Comparison of ENCODE assay signal across 30 mouse cellular contexts in the genomic region with DNA sequence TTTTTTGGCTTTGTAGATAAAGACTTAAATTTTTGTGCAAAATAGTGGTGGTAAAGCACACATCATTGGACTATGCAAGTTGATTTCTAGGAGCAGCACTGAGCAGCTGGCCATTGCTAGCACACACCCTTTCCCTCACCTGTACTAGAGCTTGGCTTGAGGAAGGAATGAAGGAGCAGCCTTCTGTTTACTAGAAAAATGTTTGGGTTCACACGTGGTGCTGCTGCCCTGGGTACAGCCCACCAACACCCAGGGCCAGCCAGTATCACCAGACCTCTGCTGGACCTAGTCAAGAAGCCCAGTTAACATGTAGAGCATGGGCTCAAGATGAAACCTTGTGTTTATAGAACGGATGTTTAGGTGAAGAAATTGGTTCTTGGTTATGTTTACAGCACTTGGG. TPM values are rescaled to one million over a fixed set of nuclear protein-coding genes. Genes with fewer than 3 reads are reported as not detected.
"Had no signal": no experiment of that assay in that cellular context is flagged by ENCODE, and none has a peak within 500 bp of the region (broad histone marks: within the 10 kb centered on the region; RNA-seq: fewer than 3 reads in every experiment).

No protein-coding gene starts in this region.

- H3K27ac ChIP-seq: hindbrain, embryonic 13.5 days; hindbrain, embryonic 15.5 days; hindbrain, postnatal 0 days; kidney, embryonic 15.5 days; kidney, postnatal 0 days; limb, embryonic 13.5 days; limb, embryonic 15.5 days; liver, embryonic 13.5 days; liver, embryonic 15.5 days had no signal

- H3K4me3 ChIP-seq: heart, embryonic 12.5 days; hindbrain, embryonic 13.5 days; hindbrain, embryonic 15.5 days; kidney, embryonic 15.5 days; limb, embryonic 13.5 days; limb, embryonic 15.5 days; liver, embryonic 13.5 days; liver, embryonic 15.5 days had no signal

- DNase-seq: forebrain, postnatal 0 days; gastrocnemius, postnatal 14 days; gastrocnemius, postnatal 36 days; heart, adult 18-20 months; heart, postnatal 10 days; heart, postnatal 36 days; kidney, adult 11 months; kidney, adult 9 months; kidney, postnatal 14 days; layer of hippocampus, adult 9-11 months; layer of hippocampus, postnatal 36 days; left cerebral cortex, postnatal 4 days; liver, embryonic 13.5 days had no signal

- H3K4me2 ChIP-seq: heart, embryonic 12.5 days; hindbrain, embryonic 13.5 days; hindbrain, embryonic 15.5 days; kidney, embryonic 15.5 days; limb, embryonic 13.5 days; limb, embryonic 15.5 days; liver, embryonic 13.5 days; liver, embryonic 15.5 days had no signal

- H3K4me1 ChIP-seq: hindbrain, embryonic 13.5 days; hindbrain, embryonic 15.5 days had no signal

- H3K9me3 ChIP-seq: heart, embryonic 12.5 days; hindbrain, embryonic 13.5 days; hindbrain, embryonic 15.5 days; kidney, embryonic 15.5 days; limb, embryonic 13.5 days; limb, embryonic 15.5 days; liver, embryonic 13.5 days; liver, embryonic 15.5 days had no signal

- ATAC-seq: forebrain, postnatal 0 days; hindbrain, postnatal 0 days; intestine, embryonic 16.5 days had no signal

- H3K9ac ChIP-seq: forebrain, postnatal 0 days; heart, embryonic 12.5 days; hindbrain, embryonic 13.5 days; hindbrain, embryonic 15.5 days; kidney, embryonic 15.5 days; limb, embryonic 13.5 days; limb, embryonic 15.5 days; liver, embryonic 13.5 days; liver, embryonic 15.5 days had no signal

RNA-seq across cellular contexts. Expression of gene Esrp2, which starts 6.8 kb away (rescaled TPM):
- total RNA-seq: gastrocnemius, adult 18-20 months; gastrocnemius, adult 8-10 months; gastrocnemius, postnatal 14 days; hematopoietic stem cell, adult 5-6 weeks; layer of hippocampus, postnatal 14 days; layer of hippocampus, postnatal 36 days; left cerebral cortex, adult 18-20 months; left cerebral cortex, postnatal 10 days; left cerebral cortex, postnatal 25 days; left cerebral cortex, postnatal 4 days had no signal
- polyA plus RNA-seq: forebrain, postnatal 0 days had no signal
